ENCODE assay signal across 20 mouse cellular contexts in the genomic region with DNA sequence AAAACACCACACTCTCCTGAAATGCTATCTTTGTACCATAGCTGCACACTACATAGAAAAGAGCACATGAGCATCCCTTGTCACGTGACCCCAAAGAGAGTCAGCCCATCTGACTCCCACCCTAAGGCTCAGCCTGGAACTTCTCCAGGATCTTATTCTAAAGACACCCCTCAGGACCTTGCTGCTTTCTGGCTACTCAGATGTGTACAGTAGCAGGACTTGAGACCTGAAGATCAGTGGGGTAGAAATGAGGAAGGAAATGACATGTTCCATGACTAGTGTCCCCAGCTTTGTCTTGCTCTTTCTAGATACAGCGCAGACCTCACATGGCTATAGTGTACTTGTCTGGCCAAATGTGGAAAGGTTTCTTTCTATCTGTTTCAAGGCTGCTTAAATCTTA. TPM values are rescaled to one million over a fixed set of nuclear protein-coding genes. Genes with fewer than 3 reads are reported as not detected.
DNase-seq lines count a peak whose midpoint lies in the region; ATAC-seq and TF ChIP-seq lines count a peak whose summit lies in the region.
"Had no signal": no experiment of that assay in that cellular context is flagged by ENCODE, and none has a peak within 500 bp of the region (broad histone marks: within the 10 kb centered on the region; RNA-seq: fewer than 3 reads in every experiment).

No protein-coding gene starts in this region.

- H3K4me1 ChIP-seq in kidney, embryonic 15.5 days, result no peaks in the 10 kb centered on the region
- H3K4me1 ChIP-seq in kidney, adult 2 months (ENCODE audit: control insufficient read depth, insufficient read depth, low read length), result no peaks in the 10 kb centered on the region

- H3K9me3 ChIP-seq in kidney, embryonic 15.5 days (replicated peaks), result no peaks in the 10 kb centered on the region
- H3K9me3 ChIP-seq: heart, embryonic 12.5 days had no signal

- DNase-seq in layer of hippocampus, adult 9-11 months, result peak; percentile 43
- no peak for DNase-seq in layer of hippocampus, adult 9-10 months (ENCODE audit: low spot score)
- peak; percentile 58 to 62 for DNase-seq in B cell, adult 2 months
- DNase-seq in thymus, postnatal 0 days (ENCODE audit: low spot score), result no peak
- DNase-seq in kidney, adult 2 months, result no peak
- DNase-seq: adrenal gland, postnatal 14 days; cerebellum, postnatal 14 days; forebrain, postnatal 0 days; gastrocnemius, postnatal 10 days; kidney, postnatal 25 days; lung, adult 18-20 months; retina, postnatal 1 day had no signal

- WGBS in kidney, embryonic 15.5 days, result 86% methylated on average over 2 of the region's 2 CpGs
- WGBS in kidney, adult 2 months, result 87% methylated on average over 2 of the region's 2 CpGs

- no peak overlapping the region for H3K27ac ChIP-seq in kidney, embryonic 15.5 days
- H3K27ac ChIP-seq in kidney, adult 2 months (ENCODE audit: insufficient read depth, low read depth, low read length), result no peak overlapping the region
- H3K27ac ChIP-seq: hindbrain, embryonic 14.5 days; stomach, postnatal 0 days had no signal

- no peak overlapping the region for H3K9ac ChIP-seq in kidney, embryonic 15.5 days
- H3K9ac ChIP-seq: forebrain, postnatal 0 days; heart, embryonic 12.5 days; hindbrain, embryonic 14.5 days had no signal

- H3K36me3 ChIP-seq in kidney, embryonic 15.5 days, result no peaks in the 10 kb centered on the region
- no peaks in the 10 kb centered on the region for H3K36me3 ChIP-seq in kidney, adult 2 months (ENCODE audit: control insufficient read depth, insufficient read depth, low read length)
- H3K36me3 ChIP-seq: heart, embryonic 12.5 days had no signal

- no peak for TF ChIP-seq CTCF in kidney, adult 2 months (conservative IDR thresholded peaks at IDR 0.05; ENCODE audit: insufficient read depth, insufficient read length, low read depth, low read length)

- no peak for TF ChIP-seq POLR2A in kidney, adult 2 months (IDR thresholded peaks at IDR 0.05; ENCODE audit: low read depth, low read length)

- H3K27me3 ChIP-seq in kidney, embryonic 15.5 days, result 0 out of 2 replicates have a peak, but pooled peaks cover 3% of the 10 kb centered on the region
- H3K27me3 ChIP-seq in kidney, adult 2 months (replicated peaks; ENCODE audit: control insufficient read depth, insufficient read depth, low read length), result no peaks in the 10 kb centered on the region

- ATAC-seq in erythroid progenitor cell, adult 5-6 weeks (replicated peaks; ENCODE audit: low FRiP score, poor library complexity, severe bottlenecking), result 0 out of 2 replicates have a peak, but pooled peaks have one; percentile 25
- ATAC-seq in megakaryocyte-erythroid progenitor cell, adult 5-6 weeks (replicated peaks; ENCODE audit: low FRiP score, low TSS enrichment, poor library complexity, severe bottlenecking), result peak; percentile 35; the same call in 1 of the 2 replicates
- no peak for ATAC-seq in kidney, embryonic 15.5 days (replicated peaks; ENCODE audit: low FRiP score)
- ATAC-seq: forebrain, postnatal 0 days; intestine, postnatal 0 days had no signal

- no peak overlapping the region for H3K4me2 ChIP-seq in kidney, embryonic 15.5 days
- H3K4me2 ChIP-seq: heart, embryonic 12.5 days; hindbrain, embryonic 14.5 days had no signal

- H3K4me3 ChIP-seq in kidney, embryonic 15.5 days (replicated peaks), result no peak overlapping the region
- no peak overlapping the region for H3K4me3 ChIP-seq in kidney, adult 2 months (ENCODE audit: insufficient read depth, low read depth, low read length)
- H3K4me3 ChIP-seq: heart, embryonic 12.5 days had no signal

RNA-seq across cellular contexts. Expression of gene Lmo2, which starts 12.9 kb away (rescaled TPM):
- 633 and 653 TPM in 2 replicates for total RNA-seq in erythroid progenitor cell, adult 5-6 weeks (2015; ENCODE audit: low replicate concordance)
- 362 and 409 TPM in 2 replicates for total RNA-seq in erythroid progenitor cell, adult 5-6 weeks (2017; ENCODE audit: low replicate concordance)
- total RNA-seq in megakaryocyte-erythroid progenitor cell, adult 5-6 weeks (2014; fragmentation: Nextera tagmentation), result 386 and 431 TPM in 2 replicates
- total RNA-seq in megakaryocyte-erythroid progenitor cell, adult 5-6 weeks (2017), result 391 and 392 TPM in 2 replicates
- 32.1 and 33.3 TPM in 2 replicates for polyA plus RNA-seq in kidney, embryonic 15.5 days (2015; fragmentation: Nextera tagmentation; extraction: Ambion mirVana)
- 4.2 and 4.3 TPM in 2 replicates for polyA plus RNA-seq in thymus, postnatal 0 days (2015; fragmentation: Nextera tagmentation; extraction: Ambion mirVana)
- polyA plus RNA-seq in kidney, adult 2 months (2012; rRNA removed), result 18.5 and 20.8 TPM in 2 replicates
- polyA plus RNA-seq: C2C12 had no signal

Comparison
In these comparisons a context has a peak if more than half of its experiments do, and no peak if none do; other contexts are left out.
1. DNase-seq: peak in layer of hippocampus, adult 9-11 months (single experiment) and B cell, adult 2 months (2 of 2); none in layer of hippocampus, adult 9-10 months (single experiment), thymus, postnatal 0 days (single experiment) and kidney, adult 2 months (single experiment).